Mouse (Mus musculus): ENCODE measurements around the gene Iars2. TPM values are rescaled to one million over a fixed set of nuclear protein-coding genes. Genes with fewer than 3 reads are reported as not detected.
A peak's percentile ranks its signal among the peaks of the same experiment; 100 is the strongest.

The Iars2 gene
- 25.8 and 33.2 TPM in 2 replicates for total RNA-seq (2014; rRNA removed)
- polyA plus RNA-seq (2012; rRNA removed) = 20.1 and 20.8 TPM in 2 replicates

- Histone ChIP-seq H3K27ac (replicated peaks; ENCODE audit: insufficient read depth, low read depth, low read length) (peak within 1 kb of the TSS; percentile 88), H3K4me1 (ENCODE audit: control insufficient read depth, insufficient read depth, low read length) (peaks cover 6% of the 10 kb centered on the region; the same call in 1 of the 2 replicates), H3K4me3 (ENCODE audit: insufficient read depth, low read depth, low read length) (peak within 1 kb of the TSS; percentile 97), H3K9ac (ENCODE audit: low read depth, low read length) (peak within 1 kb of the TSS; percentile 95), H3K36me3 (ENCODE audit: control insufficient read depth, insufficient read depth, low read length) (peaks cover 28% of the 10 kb centered on the region), H3K27me3 (ENCODE audit: control insufficient read depth, insufficient read depth, low read length) (no peaks in the 10 kb centered on the region), H3K79me2 (ENCODE audit: control insufficient read depth, insufficient read depth, low read length) (no peaks in the 10 kb centered on the region; the same call in 1 of the 2 replicates)
- TF ChIP-seq POLR2A (IDR thresholded peaks at IDR 0.05; ENCODE audit: extremely low read depth, insufficient read depth, low read length) = peak; percentile 55
- TF ChIP-seq CTCF (IDR thresholded peaks at IDR 0.05; ENCODE audit: low read depth, low read length) = no peak
- peak; percentile 70 for DNase-seq (ENCODE audit: extremely low read depth, low read depth, low spot score)
- under 1% methylated on average over 76 of the region's 76 CpGs for WGBS
These were observed at the start of gene Iars2 for GRCm38 (mm10) chr1:185328721-185329610. Gene Iars2 (minus strand): TSS chr1:185329396.

DNA sequence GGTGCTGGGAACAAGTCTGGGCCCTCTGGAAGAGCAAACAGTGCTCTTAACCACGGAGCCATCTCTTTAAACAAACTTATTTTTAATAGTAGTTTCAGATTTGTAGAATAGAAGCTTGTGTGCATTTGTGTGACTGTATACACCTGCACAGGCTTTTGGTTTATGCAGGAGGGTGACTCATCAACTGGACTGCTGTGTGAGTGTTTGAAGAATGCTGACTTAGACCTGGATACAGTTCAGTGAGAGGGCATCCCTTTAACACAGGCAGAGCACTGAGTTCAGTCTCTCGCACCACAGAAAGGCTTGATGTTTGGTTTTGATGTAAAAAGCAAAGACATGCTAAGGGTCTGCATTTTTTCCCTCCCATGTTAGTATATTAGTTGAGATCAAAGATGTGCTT, 48.2 kb upstream of the Iars2 start:
- H3K36me3 ChIP-seq (ENCODE audit: control insufficient read depth, insufficient read depth, low read length) = peaks cover 81% of the 10 kb centered on the region
- 82% methylated on average over 2 of the region's 2 CpGs for WGBS
- H3K27ac ChIP-seq (replicated peaks; ENCODE audit: insufficient read depth, low read depth, low read length) = no peak overlapping the region
- DNase-seq (ENCODE audit: extremely low read depth, low read depth, low spot score) = no peak
- no peaks in the 10 kb centered on the region for H3K27me3 ChIP-seq (ENCODE audit: control insufficient read depth, insufficient read depth, low read length)
- no peaks in the 10 kb centered on the region; the same call in 1 of the 2 replicates for H3K4me1 ChIP-seq (ENCODE audit: control insufficient read depth, insufficient read depth, low read length)
- peaks cover 3% of the 10 kb centered on the region; the same call in 1 of the 2 replicates for H3K79me2 ChIP-seq (ENCODE audit: control insufficient read depth, insufficient read depth, low read length)
- no peak overlapping the region for H3K4me3 ChIP-seq (ENCODE audit: insufficient read depth, low read depth, low read length)
- TF ChIP-seq POLR2A (IDR thresholded peaks at IDR 0.05; ENCODE audit: extremely low read depth, insufficient read depth, low read length) (no peak), CTCF (IDR thresholded peaks at IDR 0.05; ENCODE audit: low read depth, low read length) (no peak)
- H3K9ac ChIP-seq (ENCODE audit: low read depth, low read length) = no peak overlapping the region

DNA sequence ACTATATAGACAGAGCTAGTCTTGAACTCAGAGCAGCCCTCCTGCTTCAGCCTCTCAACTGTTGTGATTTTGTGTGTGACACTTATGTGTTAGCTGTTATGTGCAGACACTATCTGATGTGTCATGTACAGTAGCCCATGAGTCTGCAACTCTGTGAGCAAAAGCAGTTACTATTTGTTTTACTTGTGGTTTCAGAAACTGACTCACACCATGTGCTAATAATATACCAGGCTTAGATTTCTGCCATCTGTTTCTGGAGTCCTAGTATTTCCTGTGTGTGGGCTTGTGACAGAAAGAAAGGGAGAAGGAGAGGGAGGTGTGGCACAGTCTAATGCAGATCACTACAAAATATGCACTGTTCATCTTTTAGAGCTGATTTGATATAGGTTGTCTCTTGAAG, 47.2 kb upstream of the Iars2 start:
- Histone ChIP-seq H3K4me3 (ENCODE audit: insufficient read depth, low read depth, low read length) (no peak overlapping the region), H3K36me3 (ENCODE audit: control insufficient read depth, insufficient read depth, low read length) (peaks cover 82% of the 10 kb centered on the region), H3K27ac (replicated peaks; ENCODE audit: insufficient read depth, low read depth, low read length) (no peak overlapping the region), H3K9ac (ENCODE audit: low read depth, low read length) (no peak overlapping the region), H3K27me3 (ENCODE audit: control insufficient read depth, insufficient read depth, low read length) (no peaks in the 10 kb centered on the region), H3K4me1 (ENCODE audit: control insufficient read depth, insufficient read depth, low read length) (no peaks in the 10 kb centered on the region; the same call in 1 of the 2 replicates), H3K79me2 (ENCODE audit: control insufficient read depth, insufficient read depth, low read length) (peaks cover 3% of the 10 kb centered on the region; the same call in 1 of the 2 replicates)
- no peak for DNase-seq (ENCODE audit: extremely low read depth, low read depth, low spot score)
- TF ChIP-seq POLR2A (IDR thresholded peaks at IDR 0.05; ENCODE audit: extremely low read depth, insufficient read depth, low read length) (no peak), CTCF (IDR thresholded peaks at IDR 0.05; ENCODE audit: low read depth, low read length) (no peak)

- H3K36me3 ChIP-seq (ENCODE audit: control insufficient read depth, insufficient read depth, low read length) = peaks cover 45% of the 10 kb centered on the region
- 28% methylated on average over 6 of the region's 6 CpGs for WGBS
- peak; percentile 80 for DNase-seq (ENCODE audit: extremely low read depth, low read depth, low spot score)
These were observed 40.8 kb upstream of the Iars2 start for GRCm38 (mm10) chr1:185369979-185370378.

DNA sequence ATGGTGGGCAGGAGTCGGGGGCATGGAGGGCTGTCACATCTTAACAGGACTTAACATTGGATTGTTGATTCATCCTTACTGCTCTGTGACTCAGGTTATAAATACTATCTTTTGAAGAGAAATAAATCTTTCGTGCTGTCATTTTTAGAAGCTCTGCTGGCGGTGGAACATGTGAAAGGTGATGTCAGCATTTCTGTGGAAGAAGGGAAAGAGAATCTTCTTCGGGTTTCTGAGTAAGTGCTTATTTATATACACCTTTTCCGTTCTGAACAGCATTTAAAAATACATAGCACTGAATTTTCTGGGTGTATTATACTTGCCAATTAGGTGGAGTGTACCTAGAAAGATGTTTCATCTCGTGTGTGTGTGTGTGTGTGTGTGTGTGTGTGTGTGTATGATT, 38.2 kb upstream of the Iars2 start:
- H3K36me3 ChIP-seq (ENCODE audit: control insufficient read depth, insufficient read depth, low read length) = peaks cover 23% of the 10 kb centered on the region
- no peak overlapping the region for H3K9ac ChIP-seq (ENCODE audit: low read depth, low read length)
- no peak for DNase-seq (ENCODE audit: extremely low read depth, low read depth, low spot score)
- H3K79me2 ChIP-seq (ENCODE audit: control insufficient read depth, insufficient read depth, low read length) = peaks cover 22% of the 10 kb centered on the region
- H3K27ac ChIP-seq (replicated peaks; ENCODE audit: insufficient read depth, low read depth, low read length) = no peak overlapping the region
- H3K4me1 ChIP-seq (ENCODE audit: control insufficient read depth, insufficient read depth, low read length) = peaks cover 18% of the 10 kb centered on the region; the same call in 1 of the 2 replicates
- no peaks in the 10 kb centered on the region for H3K27me3 ChIP-seq (ENCODE audit: control insufficient read depth, insufficient read depth, low read length)
- 78% methylated on average over 6 of the region's 6 CpGs for WGBS
- no peak overlapping the region for H3K4me3 ChIP-seq (ENCODE audit: insufficient read depth, low read depth, low read length)
- TF ChIP-seq CTCF (IDR thresholded peaks at IDR 0.05; ENCODE audit: low read depth, low read length) (no peak), POLR2A (IDR thresholded peaks at IDR 0.05; ENCODE audit: extremely low read depth, insufficient read depth, low read length) (no peak)

More at GRCm38 (mm10) chr1:185369979-185370378, 40.8 kb upstream of the Iars2 start:
- Histone ChIP-seq H3K4me3 (ENCODE audit: insufficient read depth, low read depth, low read length) (no peak overlapping the region), H3K27ac (replicated peaks; ENCODE audit: insufficient read depth, low read depth, low read length) (no peak overlapping the region), H3K79me2 (ENCODE audit: control insufficient read depth, insufficient read depth, low read length) (peaks cover 17% of the 10 kb centered on the region), H3K27me3 (ENCODE audit: control insufficient read depth, insufficient read depth, low read length) (no peaks in the 10 kb centered on the region), H3K9ac (ENCODE audit: low read depth, low read length) (no peak overlapping the region), H3K4me1 (ENCODE audit: control insufficient read depth, insufficient read depth, low read length) (peaks cover 11% of the 10 kb centered on the region; the same call in 1 of the 2 replicates)
- TF ChIP-seq POLR2A (IDR thresholded peaks at IDR 0.05; ENCODE audit: extremely low read depth, insufficient read depth, low read length) (no peak), CTCF (IDR thresholded peaks at IDR 0.05; ENCODE audit: low read depth, low read length) (no peak)
